Mouse (Mus musculus) C2C12 (cell line): ENCODE results near the gene Cd180.

Experiments
- CEBPB ChIP-seq: IDR thresholded peaks from one replicate; pipeline ENCODE4 v1.6.1; 2011; ENCODE audit warnings: low read depth, mild to moderate bottlenecking, control low read depth, moderate library complexity
- CTCF ChIP-seq: IDR thresholded peaks from one replicate; pipeline ENCODE4 v1.5.1; 2011; ENCODE audit not compliant: control insufficient read depth, insufficient read depth, insufficient read length
- FOSL1 ChIP-seq: IDR thresholded peaks from one replicate; pipeline ENCODE4 v1.8.0; 2011; ENCODE audit warnings: mild to moderate bottlenecking, low read length; ENCODE audit not compliant: poor library complexity, insufficient read depth, severe bottlenecking
- MAX ChIP-seq: IDR thresholded peaks from one replicate; pipeline ENCODE4 v1.6.1; 2011; ENCODE audit warnings: mild to moderate bottlenecking, control low read depth
- MYOD1 ChIP-seq: IDR thresholded peaks from one replicate; pipeline ENCODE4 v1.6.1; 2011; ENCODE audit warnings: low read depth; ENCODE audit not compliant: control insufficient read depth, insufficient read length
- MYOG ChIP-seq: IDR thresholded peaks from one replicate; pipeline ENCODE4 v1.6.1; 2011; ENCODE audit not compliant: control insufficient read depth, insufficient read length; ENCODE audit errors: extremely low read depth
- USF1 ChIP-seq: IDR thresholded peaks from one replicate; pipeline ENCODE4 v1.6.1; 2011; ENCODE audit warnings: low read depth, mild to moderate bottlenecking, control low read depth, moderate library complexity

- no peak for TF ChIP-seq CTCF
- no peak for TF ChIP-seq FOSL1
- TF ChIP-seq USF1: no peak
- TF ChIP-seq MYOG: no peak
- TF ChIP-seq MAX: no peak
- no peak for TF ChIP-seq MYOD1
- TF ChIP-seq CEBPB: no peak
Observed at GRCm38 (mm10) chr13:102745270-102745600, 51.9 kb downstream of the Cd180 start.
